Mouse (Mus musculus): Measurements from ENCODE around the gene Hoxa4.

DNA sequence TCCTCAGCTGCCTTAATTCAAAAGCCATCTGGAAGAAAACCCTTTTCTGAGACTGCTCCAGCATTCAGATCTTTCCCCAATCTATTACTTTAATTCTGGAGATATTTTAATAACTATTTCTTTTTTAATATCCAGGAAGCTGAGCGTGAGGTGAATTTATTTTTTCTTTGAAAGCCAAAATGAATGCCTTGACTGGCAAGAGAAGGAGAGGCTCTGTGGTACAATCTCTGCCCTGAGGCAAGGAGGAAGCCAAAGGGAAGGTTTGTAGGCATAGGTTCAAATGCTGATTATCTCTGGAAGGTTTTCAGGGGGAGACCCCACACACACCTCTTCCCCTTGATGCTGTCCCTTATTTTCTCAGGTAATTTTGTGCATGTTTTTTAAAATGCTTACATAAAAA lies 24.4 kb downstream of the Hoxa4 start:
- TF ChIP-seq CTCF (IDR thresholded peaks at IDR 0.05; ENCODE audit: insufficient read depth, low read depth, low read length) (no peak), POLR2A (IDR thresholded peaks at IDR 0.05; ENCODE audit: insufficient read depth, low read depth, low read length) (no peak)

All from olfactory bulb, adult 2 months (tissue).